In genomic region chr6:101290160-101290559, GRCm38 (mm10) we compare ENCODE assay signal across 22 mouse cellular contexts.
DNase-seq lines count a peak whose midpoint lies in the region; ATAC-seq and TF ChIP-seq lines count a peak whose summit lies in the region.
"Had no signal": no experiment of that assay in that cellular context is flagged by ENCODE, and none has a peak within 500 bp of the region (broad histone marks: within the 10 kb centered on the region; RNA-seq: fewer than 3 reads in every experiment).

No protein-coding gene starts in this region.

- 31% methylated on average over 2 of the region's 2 CpGs for WGBS in heart, embryonic 15.5 days
- WGBS in lung, postnatal 0 days: 25% methylated on average over 2 of the region's 2 CpGs
- WGBS in midbrain, embryonic 11.5 days: 66% methylated on average over 2 of the region's 2 CpGs

- H3K27me3 ChIP-seq in heart, embryonic 15.5 days: no peaks in the 10 kb centered on the region
- no peaks in the 10 kb centered on the region for H3K27me3 ChIP-seq in lung, postnatal 0 days (replicated peaks; ENCODE audit: insufficient read depth, low read length)
- H3K27me3 ChIP-seq in midbrain, embryonic 11.5 days (ENCODE audit: control insufficient read depth, insufficient read depth, low read length): no peaks in the 10 kb centered on the region
- H3K27me3 ChIP-seq: heart, embryonic 12.5 days; neural tube, embryonic 12.5 days had no signal

- no peak overlapping the region for H3K4me2 ChIP-seq in heart, embryonic 15.5 days
- no peak overlapping the region for H3K4me2 ChIP-seq in lung, postnatal 0 days (replicated peaks; ENCODE audit: low read depth, low read length)
- H3K4me2 ChIP-seq in midbrain, embryonic 11.5 days: no peak overlapping the region
- H3K4me2 ChIP-seq: forebrain, embryonic 13.5 days; heart, embryonic 12.5 days; neural tube, embryonic 12.5 days had no signal

- no peak for TF ChIP-seq CTCF in lung, postnatal 0 days (IDR thresholded peaks at IDR 0.05)

- peak overlapping the region; percentile 11; the same call in 1 of the 2 replicates for H3K27ac ChIP-seq in heart, embryonic 15.5 days
- no peak overlapping the region for H3K27ac ChIP-seq in lung, postnatal 0 days (ENCODE audit: low read length)
- H3K27ac ChIP-seq in midbrain, embryonic 11.5 days (ENCODE audit: low read depth, low read length): no peak overlapping the region
- H3K27ac ChIP-seq: forebrain, embryonic 13.5 days; kidney, postnatal 0 days; midbrain, embryonic 10.5 days; neural tube, embryonic 12.5 days had no signal

- H3K4me1 ChIP-seq in heart, embryonic 15.5 days (replicated peaks): peaks cover 49% of the 10 kb centered on the region
- H3K4me1 ChIP-seq in lung, postnatal 0 days (ENCODE audit: insufficient read depth, low read depth, low read length): no peaks in the 10 kb centered on the region
- no peaks in the 10 kb centered on the region for H3K4me1 ChIP-seq in midbrain, embryonic 11.5 days (ENCODE audit: control insufficient read depth, insufficient read depth, low read length)
- H3K4me1 ChIP-seq: forebrain, embryonic 13.5 days; neural tube, embryonic 12.5 days had no signal

- H3K9me3 ChIP-seq in heart, embryonic 15.5 days (replicated peaks): no peaks in the 10 kb centered on the region
- no peaks in the 10 kb centered on the region for H3K9me3 ChIP-seq in lung, postnatal 0 days (ENCODE audit: low read length)
- no peaks in the 10 kb centered on the region for H3K9me3 ChIP-seq in midbrain, embryonic 11.5 days (ENCODE audit: control insufficient read depth, low read length)
- H3K9me3 ChIP-seq: forebrain, embryonic 13.5 days; heart, embryonic 12.5 days; midbrain, embryonic 10.5 days; neural tube, embryonic 12.5 days had no signal

- no peaks in the 10 kb centered on the region for H3K36me3 ChIP-seq in heart, embryonic 15.5 days
- H3K36me3 ChIP-seq in lung, postnatal 0 days (ENCODE audit: insufficient read depth, low read length): no peaks in the 10 kb centered on the region
- no peaks in the 10 kb centered on the region for H3K36me3 ChIP-seq in midbrain, embryonic 11.5 days (ENCODE audit: control insufficient read depth, insufficient read depth, low read length)
- H3K36me3 ChIP-seq: heart, embryonic 12.5 days; midbrain, embryonic 10.5 days; neural tube, embryonic 12.5 days had no signal

- H3K9ac ChIP-seq in heart, embryonic 15.5 days: no peak overlapping the region
- H3K9ac ChIP-seq in lung, postnatal 0 days (replicated peaks; ENCODE audit: low read depth): no peak overlapping the region
- H3K9ac ChIP-seq in midbrain, embryonic 11.5 days (ENCODE audit: low read length): no peak overlapping the region
- H3K9ac ChIP-seq: forebrain, embryonic 13.5 days; heart, embryonic 12.5 days; liver, postnatal 0 days; neural tube, embryonic 12.5 days had no signal

- no peak overlapping the region for H3K4me3 ChIP-seq in heart, embryonic 15.5 days
- no peak overlapping the region for H3K4me3 ChIP-seq in lung, postnatal 0 days (ENCODE audit: low read depth, low read length)
- H3K4me3 ChIP-seq in midbrain, embryonic 11.5 days (ENCODE audit: low read depth, low read length): no peak overlapping the region
- H3K4me3 ChIP-seq: erythroblast, embryonic 14.5 days; forebrain, embryonic 13.5 days; heart, embryonic 12.5 days; midbrain, embryonic 10.5 days; neural tube, embryonic 12.5 days had no signal

- DNase-seq in heart, adult 18-20 months: no peak
- peak; percentile 19 for DNase-seq in thymus, postnatal 4 days
- no peak for DNase-seq in thymus, postnatal 10 days (ENCODE audit: low spot score in 2 of 2)
- no peak for DNase-seq in B cell, adult 2 months
- DNase-seq in lung, postnatal 0 days (ENCODE audit: low spot score): no peak
- DNase-seq in midbrain, embryonic 11.5 days (ENCODE audit: low spot score, missing footprints): no peak
- DNase-seq: adrenal gland, adult 8-10 months; cerebellum, adult 8-10 months; gastrocnemius, postnatal 14 days; heart, postnatal 4 days; liver, postnatal 0 days; lung, postnatal 36 days had no signal

- TF ChIP-seq EP300 in lung, postnatal 0 days (IDR thresholded peaks at IDR 0.05): no peak

- no peak for ATAC-seq in heart, embryonic 15.5 days (replicated peaks; ENCODE audit: insufficient number of reproducible peaks, insufficient read depth, low FRiP score, low read depth)
- peak; percentile 59 to 68; a peak in 3 of 4 replicates for ATAC-seq in hematopoietic stem cell, adult 5-6 weeks (replicated peaks in 1 of 2; ENCODE audit: insufficient read depth in 1 of 2, low FRiP score in 2 of 2, low TSS enrichment in 1 of 2, low read depth in 1 of 2, poor library complexity in 2 of 2, severe bottlenecking in 2 of 2)
- ATAC-seq in lung, postnatal 0 days: no peak
- no peak for ATAC-seq in midbrain, embryonic 11.5 days (ENCODE audit: low FRiP score)
- ATAC-seq: forebrain, embryonic 13.5 days; hindbrain, embryonic 16.5 days; intestine, embryonic 16.5 days; liver, postnatal 0 days had no signal

Comparison
In these comparisons a context has a peak if more than half of its experiments do, and no peak if none do; other contexts are left out.
1. ATAC-seq: peak in hematopoietic stem cell, adult 5-6 weeks (2 of 2); none in heart, embryonic 15.5 days (single experiment), lung, postnatal 0 days (single experiment) and midbrain, embryonic 11.5 days (single experiment).